Mouse (Mus musculus) adrenal gland, adult 2 months (tissue): ENCODE measurements around the gene Cdc14a. TPM values are rescaled to one million over a fixed set of nuclear protein-coding genes. Genes with fewer than 3 reads are reported as not detected.

Experiments used
- DNase-seq: peaks from one replicate; pipeline ENCODE4 v3.0.0; 2021
- long read RNA-seq: library from polyadenylated mRNA; stranded (forward); transcript quantifications from one replicate; pipeline ENCODE4 v2.0.0, GENCODE M21; 2021
- polyA plus RNA-seq: library from polyadenylated mRNA; depleted of rRNA; stranded (reverse); fragments of >200 nt; gene quantifications from 2 replicates; pipeline ENCODE4 v1.2.3, GENCODE M21; 2012; rRNA removed
- total RNA-seq, 2 experiments: library from RNA; stranded (reverse); gene quantifications; 2 replicates each; pipeline ENCODE4 v1.2.3; 2021

Gene Cdc14a
- 10 to 100 TPM; 11.0 to 14.9 TPM for total RNA-seq
- 10.8 and 14.0 TPM in 2 replicates for polyA plus RNA-seq
- long read RNA-seq, partial matches to known transcripts = 2 of 3 reads
- long read RNA-seq, other reads (novel, unspliced or antisense) = 1 of 3 reads

- DNase-seq = peak; percentile 93
Observed at GRCm38 (mm10) chr3:116423353-116424159, at the start of gene Cdc14a. TSS of gene Cdc14a (minus strand) at chr3:116424032.

DNA sequence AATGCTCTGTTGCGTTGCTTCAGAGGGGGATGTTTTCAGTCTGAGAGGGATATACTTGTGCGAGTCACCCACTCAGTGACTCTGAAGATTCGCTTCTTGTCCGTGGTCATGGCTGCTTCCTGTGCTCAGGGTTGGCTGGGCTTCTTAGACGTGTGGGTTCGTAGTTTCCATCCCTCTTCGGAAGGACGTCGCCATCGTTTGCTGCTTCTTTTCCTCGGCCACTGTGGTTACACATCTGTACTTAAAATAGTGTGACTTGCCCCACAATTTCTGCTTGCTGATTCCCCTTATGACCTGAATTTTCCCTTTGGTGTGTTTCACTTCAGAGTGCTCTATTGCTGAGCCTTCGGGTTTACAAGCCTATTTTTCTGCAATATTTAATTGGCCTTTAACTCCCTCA, 41.9 kb upstream of the Cdc14a start:
- no peak for DNase-seq

DNA sequence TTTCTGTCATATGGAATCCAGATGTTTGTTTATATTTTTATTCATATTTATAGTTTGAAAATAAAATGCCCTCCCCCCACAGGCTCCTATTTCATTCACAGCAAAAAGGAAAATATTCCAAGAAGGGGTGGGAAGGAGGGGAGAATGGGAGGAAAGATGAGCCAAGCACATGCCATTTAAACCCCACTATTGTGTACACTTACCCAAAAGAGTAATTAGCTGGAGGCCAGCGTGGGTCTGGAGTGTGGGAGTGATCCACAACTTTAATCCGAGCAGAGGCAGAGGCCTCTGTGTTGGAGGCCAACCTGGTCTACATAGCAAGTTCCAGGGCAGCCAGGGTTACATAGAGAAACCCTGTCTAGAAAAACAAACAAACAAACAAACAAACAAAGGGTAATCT, 40.5 kb upstream of the Cdc14a start:
- DNase-seq = no peak

DNA sequence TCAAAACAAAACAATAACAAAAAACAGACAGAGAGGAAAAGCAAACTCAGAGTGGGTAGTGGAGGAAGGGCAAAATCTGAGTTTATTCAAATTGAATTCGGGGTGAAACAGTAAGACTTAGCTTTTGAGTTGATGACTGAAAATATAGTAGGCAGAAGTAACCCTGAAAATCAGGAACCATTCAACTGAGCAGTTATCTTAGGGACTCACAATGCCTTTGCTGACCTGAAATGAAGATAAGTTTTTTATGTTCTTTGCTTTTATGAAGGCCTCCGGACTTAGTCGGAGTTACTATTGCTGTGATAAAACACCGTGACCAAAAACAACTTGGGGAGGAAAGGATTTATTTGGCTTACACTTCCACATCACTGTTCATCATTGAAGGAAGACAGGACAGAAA, 37.2 kb upstream of the Cdc14a start:
- no peak for DNase-seq

GRCm38 (mm10) chr3:116454529-116454928, 30.7 kb upstream of the Cdc14a start:
- no peak for DNase-seq

DNA sequence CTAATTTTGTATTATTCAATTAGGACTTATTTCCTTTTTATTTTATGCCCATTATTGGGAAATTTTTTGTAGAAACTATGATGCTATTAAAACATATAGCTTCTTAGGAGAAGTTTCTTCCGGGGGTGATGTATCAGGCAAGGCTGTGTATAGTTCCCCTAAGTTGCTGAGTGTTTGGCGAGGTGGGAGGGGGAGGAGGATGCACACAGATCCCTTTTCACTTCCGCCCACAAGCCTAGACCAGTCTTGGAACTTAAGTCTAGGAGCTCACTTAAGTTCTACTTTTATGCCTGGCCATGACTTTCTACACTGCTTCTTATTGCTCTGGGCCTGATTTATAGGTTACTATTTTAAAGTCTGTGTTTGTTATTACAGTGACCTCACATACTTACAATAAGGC, 26.9 kb upstream of the Cdc14a start:
- DNase-seq = no peak

- DNase-seq = no peak
Observed at GRCm38 (mm10) chr3:116444327-116444726, 20.5 kb upstream of the Cdc14a start.

DNA sequence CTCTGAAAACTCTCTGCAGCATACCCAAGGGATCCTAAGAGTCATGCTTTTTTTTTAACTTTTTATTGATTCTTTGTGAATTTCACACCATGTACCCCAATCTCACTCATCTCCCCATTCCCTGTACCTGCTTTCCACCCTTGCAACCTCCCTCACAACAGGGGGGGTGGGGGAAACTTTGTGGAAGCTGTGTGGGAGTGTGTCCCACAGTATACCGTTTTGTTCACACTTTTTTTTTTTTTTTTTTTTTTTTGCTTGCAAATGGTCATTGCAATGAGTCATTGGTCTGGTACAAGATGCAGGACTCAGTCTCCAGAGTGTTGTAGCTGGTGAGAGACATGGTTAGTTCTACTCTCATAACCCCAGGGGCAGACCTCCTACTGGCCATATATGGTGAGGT, 19.0 kb upstream of the Cdc14a start:
- no peak for DNase-seq

DNA sequence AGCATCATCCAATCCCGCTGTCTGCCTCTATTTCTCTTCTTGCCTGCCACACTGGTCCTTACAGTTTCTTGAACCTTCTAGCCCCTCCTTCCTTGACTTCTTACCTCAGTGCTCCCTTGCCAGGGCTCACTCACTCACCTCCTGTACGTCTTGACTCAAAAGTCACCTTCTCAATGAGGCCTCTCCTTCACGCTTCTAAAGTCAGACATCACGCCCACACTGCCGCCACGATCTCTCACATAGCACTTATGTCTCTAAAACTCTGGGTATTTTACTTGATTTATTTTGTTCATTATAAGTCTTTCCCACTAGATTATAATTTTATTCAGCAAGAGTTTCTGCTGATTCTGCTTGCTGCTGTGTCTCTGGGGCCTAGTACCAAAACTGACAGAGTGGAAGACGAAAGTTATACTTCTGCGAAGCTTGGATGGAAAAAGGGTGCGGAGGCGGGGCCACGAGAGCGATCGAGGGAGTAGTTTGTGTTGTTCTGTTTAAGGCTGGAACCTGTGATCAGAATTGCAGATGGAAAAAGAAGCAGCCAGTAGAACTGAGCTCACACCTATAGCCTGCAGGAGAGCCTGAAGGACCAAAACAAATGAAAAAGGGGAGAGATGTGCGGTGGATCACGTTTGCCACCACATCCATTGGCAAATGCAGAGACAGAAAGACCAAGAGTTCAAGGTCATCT, 17.8 kb upstream of the Cdc14a start:
- DNase-seq = no peak

- no peak for DNase-seq
Observed at GRCm38 (mm10) chr3:116440066-116440997, 16.5 kb upstream of the Cdc14a start.

GRCm38 (mm10) chr3:116436811-116437601, 13.2 kb upstream of the Cdc14a start:
- peak; percentile 18 for DNase-seq

DNA sequence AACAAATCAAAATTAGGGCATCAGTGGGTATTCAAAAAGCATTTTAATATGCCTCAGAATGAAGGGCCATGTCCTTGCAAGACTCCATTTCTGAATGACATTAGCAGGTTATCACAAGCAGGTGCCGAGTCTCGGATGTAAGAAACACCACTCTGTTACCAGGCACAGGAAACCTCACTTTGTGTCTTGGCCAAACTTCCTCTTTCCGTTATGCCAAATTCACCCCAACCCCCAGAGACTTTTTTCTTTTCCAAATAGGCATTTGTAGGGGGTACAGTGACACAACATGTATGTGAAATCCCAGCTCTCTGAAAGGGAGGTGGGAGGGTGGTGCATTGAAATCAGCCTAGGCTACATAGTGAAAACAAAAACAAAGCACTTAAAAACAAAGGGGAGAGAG, 12.3 kb upstream of the Cdc14a start:
- no peak for DNase-seq

GRCm38 (mm10) chr3:116434757-116435156, 10.9 kb upstream of the Cdc14a start:
- DNase-seq = no peak

- no peak for DNase-seq
Observed at GRCm38 (mm10) chr3:116425901-116426300, 2.1 kb upstream of the Cdc14a start.

- DNase-seq = peak; percentile 91
Observed at GRCm38 (mm10) chr3:116424973-116425284, 1.1 kb upstream of the Cdc14a start.

DNA sequence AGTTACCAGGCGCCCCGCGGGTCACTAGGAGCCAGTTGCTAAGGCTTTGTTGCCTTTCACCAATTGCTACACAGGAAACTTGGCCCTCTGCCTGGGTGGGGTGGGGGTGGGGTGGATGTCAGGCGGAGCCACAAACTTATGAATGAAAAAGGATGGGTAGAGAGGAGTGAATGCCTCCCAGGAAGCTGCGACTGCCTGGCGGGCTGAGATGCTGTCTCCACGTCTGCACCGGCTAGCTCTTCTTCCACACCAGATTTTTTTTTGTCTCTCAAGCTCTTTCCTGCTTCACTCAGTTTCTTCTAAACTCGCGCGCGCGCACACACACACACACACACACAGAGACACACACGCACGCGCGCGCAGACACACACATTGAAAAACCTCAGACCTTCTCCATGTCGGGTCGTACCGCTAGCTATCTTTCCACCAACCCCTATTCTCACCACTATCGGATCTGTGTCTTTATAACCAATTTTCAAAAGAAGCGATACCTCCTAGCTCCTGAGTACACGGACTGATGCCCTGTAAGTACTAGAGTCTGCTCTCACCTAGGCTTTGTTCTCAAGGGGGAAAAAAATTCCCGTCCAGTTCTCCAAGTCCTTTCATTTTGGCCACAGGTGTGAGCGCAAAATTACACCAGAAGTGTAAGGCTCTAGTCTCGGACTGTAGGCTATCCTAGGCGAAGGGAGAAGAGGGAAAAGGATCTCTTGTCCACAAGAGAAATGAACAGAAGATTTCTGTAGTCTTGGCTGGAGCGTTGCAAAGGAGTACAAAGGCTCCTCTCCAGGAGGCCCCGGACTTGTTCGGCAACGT, 534 bp upstream of the Cdc14a start:
- DNase-seq = no peak

DNA sequence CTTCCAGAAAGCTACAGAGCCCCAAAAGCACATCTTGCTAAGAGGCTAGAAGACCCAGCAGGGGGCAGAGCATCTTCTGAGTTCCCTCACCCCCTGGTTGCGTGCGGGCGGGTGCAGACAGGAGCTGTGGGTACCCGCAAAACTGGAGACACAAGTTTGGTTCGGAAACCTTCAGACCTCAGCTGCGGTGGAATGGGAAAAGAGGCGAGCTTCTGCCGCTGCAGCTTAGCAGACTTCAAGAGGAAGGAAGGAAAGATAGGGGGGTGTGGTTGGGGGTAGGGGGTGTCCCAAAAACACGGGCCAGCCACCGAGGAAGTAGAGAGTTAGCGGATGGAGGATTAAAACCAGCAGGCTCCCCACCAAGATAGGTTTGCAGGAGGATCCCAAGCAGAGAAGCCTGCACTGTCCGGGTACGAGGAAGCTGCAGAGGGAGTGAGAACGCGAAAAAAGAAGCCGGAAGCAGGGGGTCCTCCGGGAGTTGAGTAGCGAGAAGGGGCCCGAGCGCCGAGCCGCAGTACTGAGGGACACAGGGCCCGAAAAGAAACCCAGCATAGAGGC, 958 bp downstream of the Cdc14a start:
- DNase-seq = peak; percentile 70

GRCm38 (mm10) chr3:116422074-116422473, 1.8 kb downstream of the Cdc14a start:
- DNase-seq = no peak

DNA sequence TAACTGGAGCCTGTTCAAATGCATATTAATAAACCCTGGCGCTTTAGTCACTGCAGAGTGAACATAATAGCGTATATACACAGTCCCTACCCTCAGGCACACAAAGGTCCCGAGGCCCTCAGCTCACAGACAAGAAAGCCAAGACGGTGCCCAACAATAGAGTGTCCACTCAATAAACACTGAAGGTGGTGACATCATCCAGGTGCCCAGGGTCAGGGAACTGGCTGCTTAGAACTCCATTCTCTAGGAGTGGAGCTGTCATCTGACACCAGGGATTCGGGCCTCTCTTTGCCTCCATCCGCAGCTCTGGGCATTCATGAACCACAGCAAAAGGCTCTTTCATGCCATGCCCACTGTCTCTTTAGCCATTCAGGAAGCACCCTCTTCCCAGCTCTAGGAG, 2.7 kb downstream of the Cdc14a start:
- no peak for DNase-seq

GRCm38 (mm10) chr3:116419791-116420190, 4.0 kb downstream of the Cdc14a start:
- no peak for DNase-seq
